26 mouse cellular contexts compared by ENCODE assay signal in genomic region chr13:19470729-19471128, GRCm38 (mm10).
"Had no signal": no experiment of that assay in that cellular context is flagged by ENCODE, and none has a peak within 500 bp of the region (broad histone marks: within the 10 kb centered on the region; RNA-seq: fewer than 3 reads in every experiment).

No protein-coding gene starts in this region.

- H3K36me3 ChIP-seq: embryonic facial prominence, embryonic 10.5 days; embryonic facial prominence, embryonic 12.5 days; embryonic facial prominence, embryonic 13.5 days; embryonic facial prominence, embryonic 15.5 days; forebrain, embryonic 10.5 days; forebrain, embryonic 12.5 days; forebrain, embryonic 15.5 days; heart, embryonic 10.5 days had no signal

- DNase-seq: cerebellum, postnatal 14 days; cerebellum, postnatal 25 days; cerebellum, postnatal 36 days; embryo, embryonic 11 days; forebrain, postnatal 0 days; gastrocnemius, adult 2 months; gastrocnemius, postnatal 10 days; gastrocnemius, postnatal 14 days; gastrocnemius, postnatal 25 days; gastrocnemius, postnatal 36 days; heart, adult 11 months; heart, adult 18-20 months; heart, adult 2 months had no signal

- H3K27me3 ChIP-seq: embryonic facial prominence, embryonic 12.5 days; embryonic facial prominence, embryonic 13.5 days; embryonic facial prominence, embryonic 15.5 days; forebrain, embryonic 12.5 days; forebrain, embryonic 13.5 days; forebrain, embryonic 15.5 days had no signal

- H3K9ac ChIP-seq: embryonic facial prominence, embryonic 12.5 days; embryonic facial prominence, embryonic 13.5 days; embryonic facial prominence, embryonic 15.5 days; forebrain, embryonic 12.5 days; forebrain, embryonic 13.5 days; forebrain, embryonic 15.5 days; forebrain, postnatal 0 days had no signal

- ATAC-seq: forebrain, embryonic 13.5 days; forebrain, embryonic 14.5 days; forebrain, embryonic 15.5 days; forebrain, embryonic 16.5 days; forebrain, postnatal 0 days had no signal

- H3K27ac ChIP-seq: embryonic facial prominence, embryonic 10.5 days; embryonic facial prominence, embryonic 12.5 days; embryonic facial prominence, embryonic 13.5 days; embryonic facial prominence, embryonic 15.5 days; forebrain, embryonic 10.5 days; forebrain, embryonic 12.5 days; forebrain, embryonic 13.5 days; forebrain, embryonic 15.5 days; gastrocnemius, adult 2 months; heart, adult 2 months; heart, embryonic 10.5 days had no signal

- H3K4me3 ChIP-seq: embryonic facial prominence, embryonic 10.5 days; embryonic facial prominence, embryonic 12.5 days; embryonic facial prominence, embryonic 13.5 days; embryonic facial prominence, embryonic 15.5 days; erythroblast, embryonic 14.5 days; forebrain, embryonic 10.5 days; forebrain, embryonic 12.5 days; forebrain, embryonic 13.5 days; forebrain, embryonic 15.5 days; gastrocnemius, adult 2 months; heart, adult 2 months; heart, embryonic 10.5 days had no signal

- H3K4me1 ChIP-seq: embryonic facial prominence, embryonic 10.5 days; embryonic facial prominence, embryonic 12.5 days; embryonic facial prominence, embryonic 13.5 days; embryonic facial prominence, embryonic 15.5 days; forebrain, embryonic 10.5 days; forebrain, embryonic 12.5 days; forebrain, embryonic 13.5 days; forebrain, embryonic 15.5 days; heart, embryonic 10.5 days had no signal

- H3K9me3 ChIP-seq: embryonic facial prominence, embryonic 10.5 days; embryonic facial prominence, embryonic 12.5 days; embryonic facial prominence, embryonic 13.5 days; embryonic facial prominence, embryonic 15.5 days; forebrain, embryonic 10.5 days; forebrain, embryonic 12.5 days; forebrain, embryonic 13.5 days; forebrain, embryonic 15.5 days; heart, embryonic 10.5 days had no signal

- H3K4me2 ChIP-seq: embryonic facial prominence, embryonic 12.5 days; embryonic facial prominence, embryonic 13.5 days; embryonic facial prominence, embryonic 15.5 days; forebrain, embryonic 12.5 days; forebrain, embryonic 13.5 days; forebrain, embryonic 15.5 days; heart, embryonic 11.5 days had no signal
